Mouse (Mus musculus) lung, adult 2 months (tissue): ENCODE results near the gene Rap1gap.

Source experiments
- CTCF ChIP-seq: fragments of 200-500 bp; IDR thresholded peaks from 2 replicates; pipeline ENCODE4 v1.5.1; 2011; ENCODE audit warnings: mild to moderate bottlenecking, low read length, control low read depth; ENCODE audit not compliant: insufficient read depth
- POLR2A ChIP-seq: fragments of 200-500 bp; IDR thresholded peaks from 2 replicates; pipeline ENCODE4 v1.6.1; 2011; ENCODE audit warnings: low read depth, mild to moderate bottlenecking, control low read depth, low read length, borderline replicate concordance; ENCODE audit errors: extremely low read depth

DNA sequence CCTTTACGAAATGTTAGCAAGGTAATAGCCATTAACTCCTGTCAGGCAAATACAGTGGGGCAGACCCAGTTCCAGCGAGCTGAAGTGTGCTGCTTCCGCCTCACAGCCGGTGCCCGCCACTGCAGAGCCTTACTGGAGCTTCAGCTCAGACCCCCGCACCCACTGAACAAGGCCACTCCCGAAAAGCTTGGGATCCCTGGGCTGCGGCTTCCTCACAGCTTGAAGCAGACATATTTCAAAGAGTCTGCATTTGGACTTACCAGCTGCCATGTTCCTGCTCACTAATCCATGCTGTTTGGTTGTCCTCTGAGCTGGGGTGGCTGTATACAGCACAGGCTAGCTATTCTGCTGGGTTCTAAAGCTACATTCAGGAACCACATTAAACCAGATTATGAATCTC is 6.9 kb upstream of the Rap1gap start:
- TF ChIP-seq POLR2A (no peak), CTCF (no peak)
